16 mouse cellular contexts compared by ENCODE assay signal in genomic region chr5:65096082-65096481, GRCm38 (mm10). TPM values are rescaled to one million over a fixed set of nuclear protein-coding genes. Genes with fewer than 3 reads are reported as not detected.
"Had no signal": no experiment of that assay in that cellular context is flagged by ENCODE, and none has a peak within 500 bp of the region (broad histone marks: within the 10 kb centered on the region; RNA-seq: fewer than 3 reads in every experiment).

No protein-coding gene starts in this region.

- H3K27ac ChIP-seq: liver, embryonic 14.5 days; midbrain, embryonic 10.5 days; midbrain, embryonic 12.5 days; neural tube, embryonic 12.5 days; stomach, embryonic 15.5 days; stomach, postnatal 0 days had no signal

- H3K9ac ChIP-seq: liver, embryonic 14.5 days; lung, embryonic 14.5 days; midbrain, embryonic 12.5 days; neural tube, embryonic 12.5 days; stomach, embryonic 15.5 days had no signal

- H3K4me1 ChIP-seq: midbrain, embryonic 10.5 days; neural tube, embryonic 12.5 days had no signal

- H3K4me2 ChIP-seq: lung, embryonic 14.5 days; midbrain, embryonic 12.5 days; neural tube, embryonic 12.5 days; stomach, embryonic 15.5 days had no signal

- H3K9me3 ChIP-seq: midbrain, embryonic 10.5 days; midbrain, embryonic 12.5 days; neural tube, embryonic 12.5 days; stomach, embryonic 15.5 days had no signal

- H3K27me3 ChIP-seq: midbrain, embryonic 12.5 days; neural tube, embryonic 12.5 days; stomach, embryonic 15.5 days had no signal

- ATAC-seq: midbrain, embryonic 16.5 days had no signal

- H3K36me3 ChIP-seq: midbrain, embryonic 10.5 days; midbrain, embryonic 12.5 days; neural tube, embryonic 12.5 days; stomach, embryonic 15.5 days had no signal

- DNase-seq: lung, postnatal 4 days; midbrain, embryonic 14.5 days; right cerebral cortex, postnatal 25 days; right cerebral cortex, postnatal 4 days; thymus, adult 2 months; thymus, postnatal 25 days; thymus, postnatal 4 days had no signal

- H3K4me3 ChIP-seq: midbrain, embryonic 10.5 days; midbrain, embryonic 12.5 days; neural tube, embryonic 12.5 days; stomach, embryonic 15.5 days had no signal

RNA-seq across cellular contexts. Expression of gene Tmem156, which starts 4.2 kb away (rescaled TPM):
- polyA plus RNA-seq: midbrain, embryonic 10.5 days; midbrain, embryonic 14.5 days; midbrain, embryonic 16.5 days; neural tube, embryonic 14.5 days had no signal
